Mouse (Mus musculus) layer of hippocampus, adult 18-20 months (tissue): ENCODE measurements around the gene Kifc5b. TPM values are rescaled to one million over a fixed set of nuclear protein-coding genes. Genes with fewer than 3 reads are reported as not detected.

Experiments
- DNase-seq, 2 experiments: peaks; one replicate each; pipeline ENCODE4 v3.0.0; 2022; ENCODE audit warnings: low spot score in 2 of 2
- total RNA-seq, 2 experiments: library from RNA; stranded (reverse); gene quantifications; 2 replicates each; pipeline ENCODE4 v1.2.3; 2021

Gene Kifc5b
- total RNA-seq, 2 experiments from 2014 or later = 3.3 to 3.5 TPM

DNA sequence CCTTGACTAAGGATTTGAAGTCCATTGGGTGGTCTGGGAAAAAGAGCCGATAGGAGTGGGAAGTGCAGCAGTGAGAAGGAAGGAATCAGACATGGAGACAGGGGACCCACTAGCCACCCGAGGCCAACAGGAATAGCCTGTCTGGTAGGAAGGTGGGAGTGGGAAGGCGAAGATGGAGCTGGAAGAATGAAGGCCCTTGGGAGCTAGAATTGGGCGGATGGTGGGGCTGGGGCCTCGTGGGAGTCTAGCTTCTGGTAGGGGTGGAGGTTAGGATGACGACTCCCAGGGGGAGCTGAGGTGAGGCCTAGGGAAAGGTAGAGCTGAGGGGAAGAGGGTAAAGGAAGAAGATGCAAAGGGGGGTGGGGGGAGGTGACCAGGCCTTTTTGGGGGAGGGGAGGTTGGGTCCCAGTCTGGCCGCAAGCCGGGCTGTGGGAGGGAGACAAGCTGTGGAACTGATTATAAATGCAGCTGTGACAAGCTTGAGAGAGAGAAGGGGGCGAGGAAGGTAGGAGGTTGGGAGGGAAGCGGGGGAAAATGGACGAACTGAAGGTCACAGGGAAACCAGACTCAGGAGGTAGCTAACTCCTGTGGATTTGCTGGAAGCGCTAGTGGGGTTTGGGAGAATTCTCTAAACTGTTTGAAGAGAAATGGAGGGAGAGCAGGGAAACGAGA is 29.1 kb downstream of the Kifc5b start:
- peak in 1 of 2 experiments; percentile 57 for DNase-seq

GRCm38 (mm10) chr17:26946567-26946966 is 29.7 kb downstream of the Kifc5b start:
- DNase-seq = peak in 1 of 2 experiments; percentile 77

DNA sequence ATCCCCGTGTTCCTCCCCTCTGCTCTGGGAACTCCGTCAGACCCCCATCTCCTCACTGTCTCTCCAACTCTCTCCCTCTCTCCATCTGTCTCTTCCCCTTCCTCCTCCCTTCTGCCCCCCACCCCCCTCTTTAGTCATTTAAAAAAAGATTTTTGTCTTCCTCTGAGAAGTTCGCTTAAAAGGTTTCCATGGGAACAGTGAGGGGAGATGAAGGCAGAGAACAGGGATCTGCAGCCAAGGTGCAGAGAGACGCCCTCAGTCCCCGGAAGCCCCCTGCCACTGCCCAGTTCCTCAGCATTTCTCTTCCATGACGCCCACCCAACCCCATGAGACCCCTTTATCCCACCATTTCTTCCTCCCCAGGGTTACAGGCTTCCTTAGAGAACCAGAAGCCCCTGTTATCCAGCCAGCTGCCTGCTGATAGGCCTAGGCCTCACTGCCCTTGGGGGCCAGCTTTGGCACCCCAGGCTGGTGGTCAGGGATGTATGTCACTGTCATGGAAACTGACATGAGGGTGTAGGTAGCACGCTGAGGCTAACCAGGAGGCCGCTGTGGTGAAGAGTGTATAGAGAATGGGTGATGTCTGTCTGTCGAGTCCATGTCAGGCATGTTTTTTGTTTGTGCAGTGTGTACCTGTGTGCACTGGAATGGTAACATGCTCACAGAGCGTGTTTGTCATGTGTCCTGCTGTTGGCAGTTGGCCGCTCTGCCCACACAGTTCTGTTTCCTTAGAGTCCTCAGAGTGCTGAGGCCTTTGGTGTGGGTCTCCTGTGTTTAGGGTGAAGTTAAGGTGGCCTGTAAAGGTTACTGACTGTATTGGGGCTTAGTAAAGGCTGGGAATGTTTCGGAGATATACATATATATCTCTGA is 30.6 kb downstream of the Kifc5b start:
- DNase-seq = no peak

- peak in 1 of 2 experiments; percentile 61 for DNase-seq
These were observed 31.6 kb downstream of the Kifc5b start for GRCm38 (mm10) chr17:26948316-26949050.

DNA sequence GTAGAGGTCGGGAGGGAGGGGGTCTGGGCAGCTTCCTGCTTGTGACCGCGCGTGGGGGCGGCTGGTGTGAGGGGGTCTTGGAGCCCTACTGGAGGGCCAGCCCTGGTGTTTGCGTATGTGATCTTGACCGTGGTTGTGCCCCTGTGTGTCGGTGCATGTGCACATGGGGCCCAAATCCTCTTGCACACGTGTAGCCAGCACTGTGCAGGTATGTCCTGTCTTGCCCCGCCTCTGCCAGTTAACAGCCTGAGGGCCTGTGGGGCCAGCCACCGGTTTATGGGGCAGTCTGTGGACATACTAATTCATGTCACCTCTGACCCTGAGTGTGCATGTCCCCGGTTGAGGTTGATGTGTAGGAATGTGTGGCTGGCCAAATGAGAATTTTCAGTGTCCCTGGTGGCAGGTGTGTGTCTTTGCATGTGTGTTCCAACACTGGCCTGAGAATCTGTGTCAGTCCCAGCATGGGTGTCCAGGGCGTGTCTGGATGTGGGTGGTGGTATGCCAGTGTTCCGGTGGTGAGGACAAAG is 32.2 kb downstream of the Kifc5b start:
- DNase-seq = peak in 1 of 2 experiments; percentile 55

- DNase-seq = peak in 1 of 2 experiments; percentile 67
These were observed 33.0 kb downstream of the Kifc5b start for GRCm38 (mm10) chr17:26949866-26950265.

DNA sequence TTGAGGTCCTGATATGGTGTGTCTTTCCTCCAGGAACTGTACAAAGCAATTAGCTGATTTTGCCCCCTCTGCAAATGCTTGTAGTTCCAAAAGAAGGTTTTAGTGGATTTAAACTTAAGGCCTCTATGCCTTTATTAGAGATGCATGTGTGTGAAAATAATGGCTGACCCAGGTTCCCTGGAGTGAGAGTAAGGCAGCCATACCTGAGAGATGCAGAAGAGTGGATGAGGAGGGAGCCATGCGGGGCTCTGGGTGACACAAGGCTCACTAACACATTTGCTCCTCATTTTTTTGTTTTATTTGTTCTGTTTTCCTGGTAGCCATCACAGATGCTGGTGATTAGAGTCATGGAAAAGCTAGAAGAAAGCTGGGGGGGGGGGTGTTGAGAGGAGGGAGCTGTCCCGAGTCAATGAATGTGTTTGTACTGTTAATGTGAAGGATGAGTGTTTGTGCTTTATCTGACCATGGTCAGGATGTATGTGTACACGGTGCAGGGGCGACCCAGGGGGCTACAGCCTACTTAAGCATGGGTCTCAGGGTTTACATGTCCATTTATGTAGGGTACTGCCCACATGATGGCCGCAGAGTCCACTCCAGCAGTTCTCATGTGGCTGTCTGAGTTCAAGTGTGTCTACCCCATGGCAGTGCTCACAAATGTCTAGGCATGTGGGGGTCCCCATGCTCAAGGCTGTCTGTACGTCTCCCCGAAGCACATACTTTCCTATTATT is 33.8 kb downstream of the Kifc5b start:
- no peak for DNase-seq

GRCm38 (mm10) chr17:26951406-26951805 is 34.5 kb downstream of the Kifc5b start:
- peak in 1 of 2 experiments; percentile 84 for DNase-seq

- DNase-seq = no peak
These were observed 35.3 kb downstream of the Kifc5b start for GRCm38 (mm10) chr17:26951952-26952877.

DNA sequence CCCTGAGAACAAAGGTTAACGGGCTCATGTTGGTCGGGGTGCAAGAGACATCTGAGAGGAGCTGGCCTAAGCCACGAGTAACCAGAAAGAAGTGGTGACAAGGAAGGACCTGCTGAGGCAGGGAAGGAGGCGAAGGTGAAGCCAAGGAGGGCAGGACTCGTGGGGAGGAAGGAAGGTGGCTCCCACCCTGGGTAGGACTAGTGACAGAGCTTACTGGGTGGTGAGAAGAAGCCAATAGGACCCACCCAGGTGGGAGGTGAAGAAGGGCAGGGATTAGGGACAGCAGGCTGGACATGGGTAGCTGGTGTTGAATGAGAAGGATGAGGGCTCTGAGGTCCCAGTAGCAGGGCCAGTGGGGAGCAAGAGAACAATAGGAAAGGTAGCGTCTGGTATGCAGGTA is 36.3 kb downstream of the Kifc5b start:
- DNase-seq = no peak

DNA sequence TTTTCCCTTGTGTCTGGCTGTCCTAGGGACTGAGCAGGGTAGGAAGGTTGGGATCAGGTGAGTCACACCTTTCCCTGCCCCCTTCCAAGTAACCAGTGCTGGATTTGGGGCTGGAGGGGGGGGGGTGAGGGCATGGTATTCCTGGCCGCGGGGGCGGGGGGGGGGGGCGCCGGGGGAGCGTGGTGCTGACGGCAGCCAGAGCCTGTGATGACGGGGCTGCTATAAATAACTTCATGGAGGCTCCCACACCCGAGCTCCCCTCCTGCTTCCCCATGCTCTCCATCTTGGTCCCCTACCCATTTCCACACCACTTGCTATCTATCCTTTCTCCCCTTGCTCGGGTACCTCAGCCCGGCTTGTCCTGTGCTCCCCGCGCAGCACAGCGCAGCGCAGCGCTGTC is 36.8 kb downstream of the Kifc5b start:
- DNase-seq = no peak

DNA sequence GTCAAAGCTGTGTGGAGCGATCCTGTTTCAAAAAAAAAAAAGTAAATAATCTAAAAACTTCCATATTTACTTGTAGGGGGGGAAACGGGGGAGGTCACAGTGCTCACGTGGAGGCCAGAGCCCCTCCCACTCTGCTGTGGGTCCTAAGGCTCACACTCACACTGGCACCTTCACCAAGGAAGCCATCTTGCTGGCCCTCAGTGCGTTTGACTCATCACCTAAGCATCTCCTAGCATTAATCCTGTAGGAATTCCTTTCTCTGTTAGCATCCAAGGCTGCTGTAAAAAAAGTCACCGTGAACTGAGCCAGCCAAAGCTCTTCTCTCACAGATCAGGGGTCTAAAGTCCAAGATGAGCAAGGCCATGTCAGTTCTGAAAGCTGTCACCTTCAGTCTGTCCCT is 39.4 kb downstream of the Kifc5b start:
- DNase-seq = no peak

- no peak for DNase-seq
These were observed 40.0 kb downstream of the Kifc5b start for GRCm38 (mm10) chr17:26956895-26957294.

DNA sequence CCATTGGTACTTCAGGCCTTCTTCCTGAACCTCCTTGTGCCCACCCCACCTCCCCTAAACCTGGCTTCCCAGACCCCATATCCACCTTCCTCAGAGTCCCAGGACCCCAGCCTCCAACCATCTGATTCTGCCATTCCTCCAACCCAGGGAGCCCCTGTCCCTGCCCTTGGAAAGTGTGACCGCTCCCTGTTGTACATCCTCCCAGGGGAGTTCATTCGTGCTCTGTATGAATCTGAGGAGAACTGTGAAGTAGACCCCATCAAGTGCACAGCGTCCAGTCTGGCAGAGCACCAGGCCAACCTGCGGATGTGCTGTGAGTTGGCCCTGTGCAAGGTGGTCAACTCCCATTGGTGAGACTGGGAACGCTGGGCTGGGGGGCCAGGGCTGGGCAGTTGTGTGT is 41.0 kb downstream of the Kifc5b start:
- no peak for DNase-seq

GRCm38 (mm10) chr17:26958880-26959279 is 42.0 kb downstream of the Kifc5b start:
- DNase-seq = peak in 1 of 2 experiments; percentile 68

GRCm38 (mm10) chr17:26959815-26960214 is 42.9 kb downstream of the Kifc5b start:
- no peak for DNase-seq

DNA sequence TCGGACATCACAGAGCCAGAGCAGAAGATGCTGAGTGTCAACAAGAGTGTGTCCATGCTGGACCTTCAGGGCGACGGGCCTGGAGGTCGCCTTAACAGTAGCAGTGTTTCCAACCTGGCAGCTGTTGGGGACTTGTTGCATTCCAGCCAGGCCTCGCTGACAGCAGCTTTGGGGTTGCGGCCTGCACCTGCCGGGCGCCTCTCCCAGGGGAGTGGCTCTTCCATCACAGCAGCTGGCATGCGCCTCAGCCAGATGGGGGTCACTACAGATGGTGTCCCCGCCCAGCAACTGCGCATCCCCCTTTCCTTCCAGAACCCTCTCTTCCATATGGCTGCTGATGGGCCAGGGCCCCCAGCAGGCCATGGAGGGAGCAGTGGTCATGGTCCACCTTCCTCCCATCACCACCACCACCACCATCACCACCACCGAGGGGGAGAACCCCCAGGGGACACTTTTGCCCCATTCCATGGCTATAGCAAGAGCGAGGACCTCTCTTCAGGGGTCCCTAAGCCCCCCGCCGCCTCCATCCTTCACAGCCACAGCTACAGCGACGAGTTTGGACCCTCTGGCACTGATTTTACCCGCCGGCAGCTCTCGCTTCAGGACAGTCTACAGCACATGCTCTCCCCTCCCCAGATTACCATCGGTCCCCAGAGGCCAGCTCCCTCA is 44.8 kb downstream of the Kifc5b start:
- DNase-seq = no peak

DNA sequence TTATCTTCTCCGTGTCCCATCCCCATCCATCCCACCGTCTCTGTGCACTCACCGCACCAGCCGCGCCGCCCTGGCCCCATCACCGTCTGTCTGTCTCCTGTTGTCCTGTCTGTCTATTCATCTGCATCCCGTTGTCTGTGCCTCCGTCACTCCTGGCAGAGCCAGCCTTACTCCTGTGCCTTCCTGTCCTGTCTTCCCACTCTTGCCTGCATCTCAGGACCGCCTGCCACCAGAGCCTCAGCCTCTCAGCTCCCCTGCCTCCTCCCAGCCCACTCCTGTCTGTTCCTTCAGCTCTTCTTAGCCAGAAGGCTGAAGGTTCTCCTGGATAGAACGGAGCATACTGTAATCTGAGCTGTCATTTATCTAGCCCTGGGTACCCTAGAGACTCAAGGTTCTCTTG is 50.1 kb downstream of the Kifc5b start:
- no peak for DNase-seq

DNA sequence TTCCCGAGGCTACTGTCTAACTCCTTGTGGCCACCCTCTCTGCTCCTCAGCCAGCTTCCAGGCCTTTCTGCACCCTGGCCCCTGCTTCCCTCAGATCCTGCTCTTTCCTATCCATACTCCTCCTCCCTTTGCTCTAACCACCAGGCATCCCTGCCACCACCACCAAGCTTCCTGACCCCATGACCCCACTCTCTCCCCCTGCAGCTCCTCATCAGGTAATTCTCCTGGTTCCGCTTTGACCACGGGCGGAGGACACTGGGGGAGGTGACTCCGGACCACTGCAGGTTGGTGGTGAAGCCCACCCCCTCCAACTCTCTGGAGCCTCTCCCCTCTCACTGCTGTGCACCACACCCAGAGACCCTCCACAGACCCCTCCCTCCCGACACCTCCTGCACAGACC is 50.6 kb downstream of the Kifc5b start:
- DNase-seq = no peak
